Mouse (Mus musculus) kidney, embryonic 14.5 days (tissue): ENCODE data around the gene Atxn7l1. TPM values are rescaled to one million over a fixed set of nuclear protein-coding genes. Genes with fewer than 3 reads are reported as not detected.

Experiments
- ATAC-seq: fragments of 200-750 bp; cut with Nextera tagmentation; 2 replicates; pipeline ENCODE4 v1.8.0; 2017; ENCODE audit warnings: moderate number of reproducible peaks, mild to moderate bottlenecking, moderate TSS enrichment, moderate library complexity; ENCODE audit not compliant: low FRiP score, low TSS enrichment
- H3K27ac ChIP-seq: fragments of 300-500 bp; sonication (generic); 2 replicates; pipeline ENCODE4 v1.5.1; 2014; ENCODE audit warnings: low read depth, mild to moderate bottlenecking, low read length, moderate library complexity, mixed read lengths
- H3K27me3 ChIP-seq: fragments of 300-500 bp; sonication (generic); 2 replicates; pipeline ENCODE4 v1.6.1; 2014; ENCODE audit warnings: mild to moderate bottlenecking, low read length; ENCODE audit not compliant: control insufficient read depth, insufficient read depth
- H3K36me3 ChIP-seq: fragments of 300-500 bp; sonication (generic); 2 replicates; pipeline ENCODE4 v1.6.1; 2014; ENCODE audit warnings: low read length, mixed read lengths; ENCODE audit not compliant: control insufficient read depth, insufficient read depth
- H3K4me1 ChIP-seq: fragments of 300-500 bp; sonication (generic); 2 replicates; pipeline ENCODE4 v1.6.1; 2014; ENCODE audit warnings: low read length, mixed read lengths; ENCODE audit not compliant: control insufficient read depth, insufficient read depth
- H3K4me2 ChIP-seq: fragments of 300-500 bp; sonication (generic); replicated peaks from 2 replicates; pipeline ENCODE4 v1.6.1; 2014; ENCODE audit warnings: low read depth, mild to moderate bottlenecking, low read length
- H3K4me3 ChIP-seq: fragments of 300-500 bp; sonication (generic); 2 replicates; pipeline ENCODE4 v1.5.1; 2014; ENCODE audit warnings: mild to moderate bottlenecking, low read length
- H3K9ac ChIP-seq: fragments of 300-500 bp; sonication (generic); 2 replicates; pipeline ENCODE4 v1.6.1; 2014; ENCODE audit warnings: low read depth, mild to moderate bottlenecking, low read length, moderate library complexity
- H3K9me3 ChIP-seq: fragments of 300-500 bp; sonication (generic); 2 replicates; pipeline ENCODE4 v1.6.1; 2016; ENCODE audit warnings: low read length; ENCODE audit not compliant: control insufficient read depth
- WGBS: fragments of 180-500 bp; shearing (Covaris S2); extraction: QIAGEN DNeasy Blood & Tissue Kit; methylation state at CpG from one replicate; pipeline ENCODE4 v1.1.7; 2014; 5-methylcytosine and 5-hydroxymethylcytosine counted together
- polyA plus RNA-seq: library from polyadenylated mRNA; unstranded; fragments of >200 nt; fragmentation: Nextera tagmentation; extraction: Ambion mirVana; gene quantifications from 2 replicates; pipeline ENCODE4 v1.2.1, GENCODE M21; 2014

Atxn7l1 gene
- polyA plus RNA-seq, 1 experiment from 2014 or later: 14.3 TPM

GRCm38 (mm10) chr12:33314924-33315643 lies 167.6 kb downstream of the Atxn7l1 start:
- Histone ChIP-seq H3K4me2 (no peak overlapping the region), H3K27ac (no peak overlapping the region), H3K4me3 (no peak overlapping the region), H3K9me3 (no peaks in the 10 kb centered on the region), H3K4me1 (peaks cover 9% of the 10 kb centered on the region; the same call in 1 of the 2 replicates), H3K36me3 (no peaks in the 10 kb centered on the region), H3K27me3 (no peaks in the 10 kb centered on the region), H3K9ac (no peak overlapping the region)
- whole genome bisulfite sequencing: 84% methylated on average over 16 of the region's 16 CpGs
- no peak for ATAC-seq

- Histone ChIP-seq H3K27ac (no peak overlapping the region), H3K9ac (no peak overlapping the region)
- whole genome bisulfite sequencing: 63% methylated on average over 5 of the region's 5 CpGs
Observed at GRCm38 (mm10) chr12:33315804-33316203, 168.3 kb downstream of the Atxn7l1 start.

DNA sequence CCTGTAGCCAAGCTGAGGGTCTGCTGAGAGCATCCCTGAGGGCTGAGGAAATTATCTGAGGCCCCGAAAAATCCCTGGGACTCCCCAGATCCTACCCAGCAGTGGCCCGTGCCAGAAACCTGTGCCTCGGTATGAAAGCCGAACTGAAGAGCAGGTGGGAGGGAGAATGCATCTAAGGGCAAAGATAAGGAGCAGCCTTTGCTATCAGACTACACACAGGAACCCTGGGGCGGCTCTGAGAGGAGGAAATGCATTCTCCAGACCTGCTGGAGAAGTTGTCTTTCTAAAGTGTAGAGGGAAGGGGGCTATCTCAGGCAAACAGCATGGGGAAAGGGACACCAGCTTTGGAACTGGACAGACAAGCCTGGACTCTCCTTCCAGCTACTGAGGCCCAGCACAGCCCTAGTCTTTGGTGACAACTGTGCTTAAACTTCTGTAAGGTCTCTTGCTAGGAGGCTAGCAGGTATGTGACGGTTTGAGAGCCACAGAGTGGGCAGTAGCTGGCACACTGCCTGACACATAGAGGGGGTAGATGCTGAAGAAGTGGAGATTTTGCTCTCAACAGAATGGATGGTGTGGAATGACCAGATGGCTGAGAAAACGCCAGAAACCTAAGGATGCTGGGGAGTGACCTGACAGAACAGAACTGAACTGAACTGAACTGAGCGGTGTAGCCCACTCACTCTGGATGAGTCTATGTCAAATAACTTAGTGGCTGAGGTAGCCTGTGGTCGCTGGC lies 170.5 kb downstream of the Atxn7l1 start:
- Histone ChIP-seq H3K4me2 (no peak overlapping the region), H3K9me3 (no peaks in the 10 kb centered on the region), H3K4me1 (peaks cover 9% of the 10 kb centered on the region; the same call in 1 of the 2 replicates), H3K27me3 (no peaks in the 10 kb centered on the region), H3K4me3 (no peak overlapping the region), H3K9ac (no peak overlapping the region), H3K36me3 (no peaks in the 10 kb centered on the region), H3K27ac (no peak overlapping the region)
- 80% methylated on average over 9 of the region's 9 CpGs for WGBS
- no peak for ATAC-seq

More at GRCm38 (mm10) chr12:33315804-33316203, 168.3 kb downstream of the Atxn7l1 start:
- Histone ChIP-seq H3K36me3 (no peaks in the 10 kb centered on the region), H3K27me3 (no peaks in the 10 kb centered on the region), H3K4me3 (no peak overlapping the region), H3K9me3 (no peaks in the 10 kb centered on the region), H3K4me2 (no peak overlapping the region), H3K4me1 (peaks cover 9% of the 10 kb centered on the region; the same call in 1 of the 2 replicates)
- ATAC-seq: no peak

DNA sequence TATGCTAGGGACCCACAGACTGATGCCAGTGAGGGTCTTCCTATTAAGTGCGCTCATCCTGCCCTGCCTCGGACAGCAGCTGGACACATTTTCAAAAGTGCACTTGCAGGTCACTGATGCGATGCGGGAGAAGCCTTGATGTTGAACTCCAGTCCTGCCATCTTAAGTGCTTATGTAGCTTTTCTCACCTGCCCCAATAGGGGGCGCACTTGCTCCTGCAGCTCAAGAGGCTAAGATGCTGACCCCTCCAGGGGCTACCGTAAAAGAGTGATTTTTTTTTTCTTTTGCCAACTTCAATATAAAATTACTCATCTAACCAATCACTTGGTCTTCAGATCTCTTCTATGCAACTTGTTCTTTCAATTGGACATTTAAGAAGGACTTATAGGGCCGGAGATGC lies 175.1 kb downstream of the Atxn7l1 start:
- Histone ChIP-seq H3K27me3 (no peaks in the 10 kb centered on the region), H3K4me1 (no peaks in the 10 kb centered on the region), H3K4me2 (no peak overlapping the region), H3K4me3 (no peak overlapping the region), H3K9me3 (no peaks in the 10 kb centered on the region), H3K9ac (no peak overlapping the region), H3K27ac (no peak overlapping the region), H3K36me3 (no peaks in the 10 kb centered on the region)
- WGBS: 70% methylated on average over 7 of the region's 7 CpGs
- no peak for ATAC-seq

DNA sequence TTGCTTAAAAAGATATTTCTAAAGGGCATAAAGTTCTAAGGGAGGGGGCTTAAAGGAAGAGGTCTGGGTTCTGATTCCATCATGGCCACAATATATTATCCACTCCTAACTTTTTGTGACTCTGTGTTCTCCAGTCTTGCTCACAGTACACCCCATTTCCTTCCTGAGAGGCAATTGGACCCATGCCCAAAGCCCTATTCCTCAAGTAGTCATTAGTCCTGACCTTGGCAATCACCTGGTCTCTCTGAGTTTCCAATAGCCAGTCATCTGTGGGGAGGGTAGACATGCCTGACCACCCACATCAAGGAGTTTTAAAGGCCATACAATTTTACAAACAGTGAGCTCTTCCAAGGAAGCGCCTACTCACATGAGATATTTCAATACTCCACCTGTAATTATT lies 176.3 kb downstream of the Atxn7l1 start:
- H3K36me3 ChIP-seq: no peaks in the 10 kb centered on the region
- ATAC-seq: no peak
- H3K9ac ChIP-seq: no peak overlapping the region
- no peaks in the 10 kb centered on the region for H3K27me3 ChIP-seq
- H3K4me1 ChIP-seq: no peaks in the 10 kb centered on the region
- H3K4me3 ChIP-seq: no peak overlapping the region
- no peak overlapping the region for H3K27ac ChIP-seq
- H3K4me2 ChIP-seq: no peak overlapping the region
- H3K9me3 ChIP-seq: no peaks in the 10 kb centered on the region
- 74% methylated on average over 1 of the region's 1 CpGs for WGBS

- WGBS: 65% methylated on average over 9 of the region's 9 CpGs
- Histone ChIP-seq H3K27me3 (no peaks in the 10 kb centered on the region), H3K9ac (no peak overlapping the region), H3K9me3 (no peaks in the 10 kb centered on the region), H3K4me2 (no peak overlapping the region), H3K27ac (no peak overlapping the region), H3K36me3 (no peaks in the 10 kb centered on the region), H3K4me3 (no peak overlapping the region), H3K4me1 (no peaks in the 10 kb centered on the region)
- ATAC-seq: no peak
Observed at GRCm38 (mm10) chr12:33325424-33325823, 177.9 kb downstream of the Atxn7l1 start.

- Histone ChIP-seq H3K9me3 (no peaks in the 10 kb centered on the region), H3K4me1 (no peaks in the 10 kb centered on the region), H3K27ac (no peak overlapping the region), H3K4me3 (no peak overlapping the region), H3K36me3 (no peaks in the 10 kb centered on the region), H3K9ac (no peak overlapping the region), H3K4me2 (no peak overlapping the region), H3K27me3 (no peaks in the 10 kb centered on the region)
- WGBS: 68% methylated on average over 4 of the region's 4 CpGs
- ATAC-seq: no peak
Observed at GRCm38 (mm10) chr12:33332046-33332445, 184.6 kb downstream of the Atxn7l1 start.

GRCm38 (mm10) chr12:33332796-33333195 lies 185.3 kb downstream of the Atxn7l1 start:
- no peak overlapping the region for H3K4me2 ChIP-seq
- H3K36me3 ChIP-seq: no peaks in the 10 kb centered on the region
- H3K4me1 ChIP-seq: no peaks in the 10 kb centered on the region
- WGBS: 58% methylated on average over 5 of the region's 5 CpGs
- no peak for ATAC-seq
- H3K27ac ChIP-seq: no peak overlapping the region
- no peak overlapping the region for H3K9ac ChIP-seq
- no peaks in the 10 kb centered on the region for H3K9me3 ChIP-seq
- no peaks in the 10 kb centered on the region for H3K27me3 ChIP-seq
- H3K4me3 ChIP-seq: no peak overlapping the region

DNA sequence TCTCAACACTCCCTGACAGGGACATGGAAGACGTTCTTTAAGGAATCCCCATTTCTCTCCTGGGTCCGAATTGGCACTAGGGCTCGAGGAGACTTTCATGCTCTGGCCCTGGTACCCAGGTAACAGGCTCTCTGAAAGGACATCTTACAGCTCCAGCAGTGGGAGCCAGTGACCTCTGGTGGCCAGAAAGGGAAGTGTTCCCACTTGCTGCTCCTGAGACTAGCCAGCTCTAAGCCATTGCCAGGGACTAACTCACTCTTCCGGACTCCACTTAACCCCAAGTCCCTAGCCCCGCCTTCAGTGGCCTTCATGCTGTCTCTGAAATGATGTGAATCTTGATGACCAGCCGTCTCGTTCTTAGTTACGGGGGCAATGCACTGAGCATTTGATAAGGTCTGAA lies 186.4 kb downstream of the Atxn7l1 start:
- ATAC-seq: peak; percentile 73; the same call in 1 of the 2 replicates
- no peak overlapping the region for H3K27ac ChIP-seq
- no peak overlapping the region for H3K9ac ChIP-seq
- no peaks in the 10 kb centered on the region for H3K4me1 ChIP-seq
- WGBS: 27% methylated on average over 8 of the region's 8 CpGs
- no peak overlapping the region for H3K4me2 ChIP-seq
- no peaks in the 10 kb centered on the region for H3K27me3 ChIP-seq
- no peaks in the 10 kb centered on the region for H3K9me3 ChIP-seq
- H3K4me3 ChIP-seq: no peak overlapping the region
- no peaks in the 10 kb centered on the region for H3K36me3 ChIP-seq
